Mouse (Mus musculus) G1E (cell line): ENCODE results near the gene Mesp2.

Experiments used
- CTCF ChIP-seq: IDR thresholded peaks from 2 replicates; pipeline ENCODE4 v1.5.1; 2012; ENCODE audit warnings: low read depth, low read length, inconsistent platforms, mixed read lengths
- GATA1 ChIP-seq: IDR thresholded peaks from 2 replicates; pipeline ENCODE4 v1.6.1; 2012; ENCODE audit warnings: borderline replicate concordance, low read length, inconsistent platforms, mixed read lengths
- GATA2 ChIP-seq: IDR thresholded peaks from 2 replicates; pipeline ENCODE4 v1.6.1; 2012; ENCODE audit warnings: low read depth, low read length, inconsistent platforms, borderline replicate concordance
- POLR2AphosphoS5 ChIP-seq: IDR thresholded peaks from 2 replicates; pipeline ENCODE4 v1.6.1; 2012; ENCODE audit warnings: low read depth, low read length, inconsistent platforms; ENCODE audit not compliant: insufficient replicate concordance
- TAL1 ChIP-seq: conservative IDR thresholded peaks from 2 replicates; pipeline ENCODE4 v1.6.1; 2012; ENCODE audit warnings: low read depth, low read length, inconsistent platforms, mixed read lengths

DNA sequence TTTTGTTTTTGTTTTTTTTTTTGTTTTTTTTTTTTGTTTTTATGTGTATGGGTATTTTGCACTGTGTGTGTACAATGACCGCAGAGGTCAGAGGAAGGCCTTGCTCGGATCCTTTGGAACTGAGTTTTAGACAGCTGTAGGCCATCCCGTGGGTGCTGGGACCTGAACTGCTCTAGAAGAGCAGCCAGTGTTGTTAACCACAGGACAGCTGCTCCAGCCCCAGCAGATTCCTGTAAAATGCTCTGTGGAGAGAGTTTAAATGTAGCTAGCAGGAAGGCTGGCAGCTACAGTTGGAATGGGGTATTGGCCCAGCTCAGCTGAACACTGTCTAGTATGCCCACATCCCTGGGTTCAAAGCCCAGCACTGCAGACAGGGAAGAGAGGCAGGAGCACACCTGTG is 40.9 kb upstream of the Mesp2 start:
- TF ChIP-seq CTCF: no peak
- no peak for TF ChIP-seq GATA1
- no peak for TF ChIP-seq TAL1
- TF ChIP-seq POLR2AphosphoS5: no peak
- no peak for TF ChIP-seq GATA2
